Mouse (Mus musculus) heart, embryonic 15.5 days (tissue): ENCODE data around the gene Pcbp2. TPM values are rescaled to one million over a fixed set of nuclear protein-coding genes. Genes with fewer than 3 reads are reported as not detected.

Experiments
- ATAC-seq: fragments of 200-750 bp; cut with Nextera tagmentation; replicated peaks from 2 replicates; pipeline ENCODE4 v1.8.0; 2017; ENCODE audit warnings: low read depth, moderate TSS enrichment; ENCODE audit not compliant: insufficient number of reproducible peaks, insufficient read depth, low FRiP score
- H3K27ac ChIP-seq: fragments of 300-500 bp; sonication (generic); 2 replicates; pipeline ENCODE4 v1.5.1; 2015; ENCODE audit warnings: mild to moderate bottlenecking, inconsistent platforms
- H3K27me3 ChIP-seq: fragments of 300-500 bp; sonication (generic); 2 replicates; pipeline ENCODE4 v1.6.1; 2015; ENCODE audit warnings: inconsistent platforms
- H3K36me3 ChIP-seq: fragments of 300-500 bp; sonication (generic); 2 replicates; pipeline ENCODE4 v1.6.1; 2015; ENCODE audit warnings: mild to moderate bottlenecking, inconsistent platforms
- H3K4me1 ChIP-seq: fragments of 300-500 bp; sonication (generic); replicated peaks from 2 replicates; pipeline ENCODE4 v1.6.1; 2015; ENCODE audit warnings: inconsistent platforms
- H3K4me2 ChIP-seq: fragments of 300-500 bp; sonication (generic); 2 replicates; pipeline ENCODE4 v1.6.1; 2015; ENCODE audit warnings: inconsistent platforms, mild to moderate bottlenecking, moderate library complexity
- H3K4me3 ChIP-seq: fragments of 300-500 bp; sonication (generic); 2 replicates; pipeline ENCODE4 v1.5.1; 2015; ENCODE audit warnings: mild to moderate bottlenecking, inconsistent platforms
- H3K9ac ChIP-seq: fragments of 300-500 bp; sonication (generic); 2 replicates; pipeline ENCODE4 v1.6.1; 2015; ENCODE audit warnings: mild to moderate bottlenecking, inconsistent platforms
- H3K9me3 ChIP-seq: fragments of 300-500 bp; sonication (generic); replicated peaks from 2 replicates; pipeline ENCODE4 v1.6.1; 2016; ENCODE audit warnings: inconsistent platforms
- WGBS: fragments of 180-500 bp; shearing (Covaris S2); methylation state at CpG from one replicate; pipeline ENCODE4 v1.1.7; 2015; ENCODE audit warnings: mixed read lengths; 5-methylcytosine and 5-hydroxymethylcytosine counted together
- polyA plus RNA-seq: library from polyadenylated mRNA; unstranded; fragments of >200 nt; fragmentation: Nextera tagmentation; extraction: Ambion mirVana; gene quantifications from 2 replicates; pipeline ENCODE4 v1.2.1, GENCODE M21; 2015

Pcbp2 gene
- polyA plus RNA-seq, 1 experiment from 2014 or later = 130 TPM

DNA sequence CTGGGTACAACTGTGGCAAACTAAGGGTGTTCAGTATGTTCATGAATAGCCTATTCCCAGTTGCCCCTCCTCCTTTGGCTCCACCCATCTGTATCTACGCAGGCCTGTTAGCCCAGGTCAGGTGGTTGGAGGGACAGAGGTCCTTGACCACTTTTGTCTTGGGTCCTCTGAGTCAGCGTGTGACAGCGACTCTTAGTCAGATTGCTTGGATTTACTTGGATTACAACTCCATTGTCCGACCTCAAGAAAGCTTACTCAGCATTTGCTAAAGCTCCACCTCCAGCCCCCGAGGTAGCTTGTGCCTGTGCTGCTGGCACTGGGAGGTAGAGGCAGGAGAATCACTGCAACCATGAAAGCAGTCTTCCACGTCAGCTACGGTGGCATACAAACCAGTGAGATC lies 19.4 kb upstream of the Pcbp2 start:
- no peak for ATAC-seq
- Histone ChIP-seq H3K9ac (no peak overlapping the region), H3K9me3 (no peaks in the 10 kb centered on the region), H3K36me3 (no peaks in the 10 kb centered on the region), H3K4me2 (no peak overlapping the region), H3K4me3 (no peak overlapping the region), H3K27ac (no peak overlapping the region), H3K27me3 (no peaks in the 10 kb centered on the region), H3K4me1 (peaks cover 8% of the 10 kb centered on the region; the same call in 1 of the 2 replicates)
- WGBS = 35% methylated on average over 7 of the region's 7 CpGs

DNA sequence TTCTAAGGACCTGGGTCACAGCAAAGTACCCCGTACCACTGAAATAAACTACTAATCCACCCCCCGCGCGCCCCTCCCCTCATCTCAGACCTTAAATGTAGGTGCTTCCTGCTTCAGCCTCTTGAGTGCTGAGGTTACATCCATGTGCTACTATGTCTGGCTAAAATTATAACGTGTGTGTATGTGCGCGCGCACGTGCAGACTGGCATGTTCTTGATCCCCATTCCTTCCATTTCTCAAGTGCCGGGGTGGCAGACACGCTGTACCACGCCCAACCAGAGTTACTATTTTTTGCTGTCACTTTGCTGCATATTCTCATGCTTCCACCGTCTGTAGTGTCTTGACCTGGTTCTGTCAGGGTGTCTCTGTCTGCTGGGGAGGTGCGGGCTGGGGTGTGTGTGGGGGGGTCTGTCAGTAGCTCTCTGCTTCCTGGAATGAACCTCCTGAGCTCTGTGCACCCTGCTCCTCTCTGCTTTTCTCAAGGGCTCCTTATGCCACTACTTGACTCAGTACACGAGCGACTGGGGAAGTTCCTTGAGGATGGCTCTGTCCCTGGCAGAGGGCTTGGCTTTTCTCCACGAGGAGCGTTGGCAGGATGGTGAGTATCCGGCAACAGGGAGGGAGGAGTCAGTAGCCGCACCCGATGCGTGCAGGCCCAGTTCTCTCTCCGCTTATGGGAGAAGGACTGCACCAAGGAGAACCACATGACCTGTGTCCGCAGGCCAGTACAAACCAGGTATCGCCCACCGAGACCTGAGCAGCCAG lies 18.5 kb upstream of the Pcbp2 start:
- no peak overlapping the region for H3K9ac ChIP-seq
- H3K27ac ChIP-seq = no peak overlapping the region; the same call in 1 of the 2 replicates
- H3K4me1 ChIP-seq = 0 out of 2 replicates have a peak, but pooled peaks cover 4% of the 10 kb centered on the region
- no peaks in the 10 kb centered on the region for H3K9me3 ChIP-seq
- H3K4me3 ChIP-seq = no peak overlapping the region
- H3K36me3 ChIP-seq = no peaks in the 10 kb centered on the region
- no peaks in the 10 kb centered on the region for H3K27me3 ChIP-seq
- no peak overlapping the region for H3K4me2 ChIP-seq
- no peak for ATAC-seq
- WGBS = 70% methylated on average over 26 of the region's 26 CpGs

DNA sequence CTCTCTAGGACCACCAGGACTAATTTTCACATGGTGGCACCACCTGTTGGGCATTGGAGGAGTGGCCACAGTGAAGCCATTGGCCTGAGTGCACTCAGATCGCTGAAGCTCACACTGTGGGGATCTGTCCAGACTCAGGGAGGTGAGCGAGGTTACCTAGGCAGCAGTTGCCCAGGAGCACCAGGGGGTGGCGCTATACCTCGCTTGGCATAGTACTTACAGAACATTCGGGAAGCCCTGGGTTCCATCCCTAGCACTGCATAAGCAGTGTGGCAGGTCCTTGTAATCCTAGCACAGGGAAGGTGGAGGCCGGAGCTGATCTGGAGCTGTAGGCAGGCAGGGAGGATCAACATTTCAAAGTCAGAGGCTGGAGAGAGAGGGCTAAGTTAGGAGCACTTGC lies 14.3 kb upstream of the Pcbp2 start:
- no peak for ATAC-seq

DNA sequence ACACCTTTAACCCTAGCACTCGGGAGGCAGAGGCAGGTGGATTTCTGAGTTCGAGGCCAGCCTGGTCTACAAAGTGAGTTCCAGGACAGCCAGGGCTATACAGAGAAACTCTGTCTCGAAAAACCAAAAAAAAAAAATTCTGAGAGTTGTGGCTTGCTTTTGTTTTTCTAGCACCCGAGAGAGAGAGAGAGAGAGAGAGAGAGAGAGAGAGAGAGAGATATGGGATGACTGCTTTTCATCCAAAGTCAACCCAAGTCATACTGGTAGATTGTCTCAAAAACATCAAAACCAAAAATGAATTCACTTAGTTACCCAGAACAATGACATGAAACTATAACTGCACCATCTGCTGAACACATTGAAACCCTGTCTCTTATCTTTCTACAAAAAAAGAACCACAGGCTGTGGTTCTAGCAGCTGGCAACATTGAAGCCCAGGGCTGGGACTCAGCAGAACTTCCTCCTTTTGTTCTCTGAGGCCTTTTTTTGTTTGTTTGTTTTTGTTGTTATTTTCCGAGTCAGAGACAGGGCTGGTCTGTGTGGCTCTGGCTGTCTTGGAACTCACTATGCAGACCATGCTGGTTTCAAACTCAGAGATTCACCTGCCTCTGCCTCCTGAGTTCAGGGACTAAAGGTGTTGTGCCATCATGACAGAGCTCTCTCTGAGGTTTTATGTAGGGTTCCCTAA lies 12.1 kb upstream of the Pcbp2 start:
- H3K27ac ChIP-seq = peak overlapping the region; percentile 47
- peaks cover 6% of the 10 kb centered on the region for H3K36me3 ChIP-seq
- peak overlapping the region; percentile 69 for H3K4me2 ChIP-seq
- no peaks in the 10 kb centered on the region for H3K9me3 ChIP-seq
- H3K4me3 ChIP-seq = peak overlapping the region; percentile 58
- peaks cover 22% of the 10 kb centered on the region for H3K4me1 ChIP-seq
- no peaks in the 10 kb centered on the region for H3K27me3 ChIP-seq
- no peak for ATAC-seq
- no peak overlapping the region for H3K9ac ChIP-seq
- 57% methylated on average over 5 of the region's 5 CpGs for WGBS

More for the DNA sequence above, 14.3 kb upstream of the Pcbp2 start:
- H3K36me3 ChIP-seq = no peaks in the 10 kb centered on the region
- no peak overlapping the region for H3K9ac ChIP-seq
- H3K4me3 ChIP-seq = no peak overlapping the region
- no peaks in the 10 kb centered on the region for H3K9me3 ChIP-seq
- H3K4me2 ChIP-seq = no peak overlapping the region
- H3K27ac ChIP-seq = no peak overlapping the region
- peaks cover 21% of the 10 kb centered on the region for H3K4me1 ChIP-seq
- no peaks in the 10 kb centered on the region for H3K27me3 ChIP-seq
- WGBS = 37% methylated on average over 6 of the region's 6 CpGs

DNA sequence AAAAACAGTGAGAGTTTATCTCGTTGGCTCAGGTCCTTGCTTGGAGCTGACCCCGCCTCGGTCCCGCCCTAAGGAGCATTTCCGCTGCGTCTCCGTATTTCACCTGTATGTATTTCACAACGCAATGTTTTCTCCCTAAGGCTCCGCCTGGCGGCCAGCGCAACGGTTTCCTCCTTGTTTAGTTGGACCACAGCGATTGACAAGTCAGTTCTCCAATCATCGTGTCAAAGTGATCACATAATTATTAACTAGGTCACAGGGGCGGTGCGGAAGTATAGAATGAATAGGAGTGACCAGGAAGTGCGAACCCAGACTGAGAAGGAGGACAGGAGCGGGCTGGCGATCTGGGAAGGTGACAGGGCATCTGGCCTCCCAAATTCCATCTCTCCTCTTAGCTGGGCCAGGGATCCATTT lies 11.4 kb upstream of the Pcbp2 start, which contains the start of gene Prr13:
Prr13 (plus strand) TSS at position 125 of the 414 bp plus-strand sequence.
- no peaks in the 10 kb centered on the region for H3K27me3 ChIP-seq
- peak within 1 kb of the TSS; percentile 58 for H3K9ac ChIP-seq
- H3K27ac ChIP-seq = peak within 1 kb of the TSS; percentile 47
- ATAC-seq = peak; percentile 81
- H3K4me3 ChIP-seq = peak within 1 kb of the TSS; percentile 58
- H3K36me3 ChIP-seq = peaks cover 6% of the 10 kb centered on the region
- under 1% methylated on average over 19 of the region's 19 CpGs for WGBS
- no peaks in the 10 kb centered on the region for H3K9me3 ChIP-seq
- peak within 1 kb of the TSS; percentile 69 for H3K4me2 ChIP-seq
- peaks cover 22% of the 10 kb centered on the region for H3K4me1 ChIP-seq

DNA sequence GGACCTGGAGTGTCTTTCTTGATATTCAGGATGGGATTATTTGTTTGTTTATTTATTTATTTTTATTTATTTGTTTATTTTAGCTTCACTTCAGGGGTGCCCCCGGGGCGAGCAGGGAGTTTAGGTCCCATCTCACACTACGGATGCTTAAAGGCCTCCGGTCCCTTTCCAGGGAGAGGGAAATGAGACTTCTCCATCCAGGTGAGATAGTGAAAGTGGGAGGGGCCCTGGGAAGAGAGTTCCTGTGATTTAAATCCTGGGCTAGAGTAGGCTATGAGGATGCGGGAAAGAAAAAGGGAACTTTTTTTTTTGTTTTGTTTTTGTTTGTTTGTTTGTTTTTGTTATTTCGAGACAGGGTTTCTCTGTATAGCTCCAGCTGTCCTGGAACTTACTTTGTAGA lies 11.0 kb upstream of the Pcbp2 start:
- no peak; the same call in 1 of the 2 replicates for ATAC-seq
- Histone ChIP-seq H3K4me1 (peaks cover 22% of the 10 kb centered on the region), H3K9ac (peak overlapping the region; percentile 58), H3K27me3 (no peaks in the 10 kb centered on the region), H3K36me3 (peaks cover 6% of the 10 kb centered on the region), H3K27ac (peak overlapping the region; percentile 35; the same call in 1 of the 2 replicates), H3K9me3 (no peaks in the 10 kb centered on the region), H3K4me3 (peak overlapping the region; percentile 58), H3K4me2 (peak overlapping the region; percentile 69)
- 28% methylated on average over 6 of the region's 6 CpGs for WGBS

DNA sequence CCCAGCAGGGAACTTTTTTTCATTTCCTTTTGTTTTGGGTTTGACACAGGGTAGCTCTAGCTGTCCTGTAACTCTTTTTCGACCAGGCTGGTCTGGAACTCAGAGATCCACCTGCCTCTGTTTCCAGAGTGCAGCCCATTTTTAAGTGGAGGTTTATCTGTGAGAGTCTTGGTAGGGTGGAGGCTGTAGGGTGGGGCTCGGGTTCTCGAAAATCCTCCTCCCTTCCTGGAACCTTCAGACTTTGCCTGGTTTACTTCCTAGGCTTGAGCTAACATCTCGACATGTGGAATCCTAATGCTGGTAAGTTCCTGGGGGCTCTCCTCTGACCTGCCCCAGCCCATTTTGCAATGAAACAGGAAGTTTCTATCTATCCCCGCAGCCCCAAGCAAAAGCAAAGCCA lies 10.5 kb upstream of the Pcbp2 start:
- H3K9me3 ChIP-seq = no peaks in the 10 kb centered on the region
- no peaks in the 10 kb centered on the region for H3K27me3 ChIP-seq
- peak overlapping the region; percentile 69 for H3K4me2 ChIP-seq
- H3K4me3 ChIP-seq = peak overlapping the region; percentile 58
- WGBS = 46% methylated on average over 5 of the region's 5 CpGs
- H3K27ac ChIP-seq = peak overlapping the region; percentile 20; the same call in 1 of the 2 replicates
- H3K4me1 ChIP-seq = peaks cover 22% of the 10 kb centered on the region
- ATAC-seq = no peak
- H3K36me3 ChIP-seq = peaks cover 6% of the 10 kb centered on the region
- peak overlapping the region; percentile 58 for H3K9ac ChIP-seq

DNA sequence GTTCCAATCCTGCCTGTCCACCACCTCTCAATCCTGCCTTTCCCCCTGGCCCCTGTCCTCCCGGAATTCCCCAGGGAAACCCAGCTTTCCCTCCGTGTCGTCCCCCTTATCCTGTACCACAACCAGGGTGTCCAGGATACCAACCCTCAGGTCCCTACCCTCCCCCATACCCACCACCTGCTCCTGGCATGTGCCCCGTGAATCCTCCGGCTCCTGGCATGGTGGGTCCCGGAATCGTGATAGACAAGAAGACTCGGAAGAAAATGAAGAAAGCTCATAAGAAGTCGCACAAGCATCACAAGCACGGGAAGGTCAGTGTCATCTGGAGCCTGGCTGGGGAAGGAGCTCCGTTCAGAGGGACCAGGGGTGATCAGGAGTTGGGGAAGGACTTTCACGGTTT lies 9.9 kb upstream of the Pcbp2 start:
- Histone ChIP-seq H3K27me3 (no peaks in the 10 kb centered on the region), H3K9ac (no peak overlapping the region), H3K9me3 (no peaks in the 10 kb centered on the region), H3K4me3 (peak overlapping the region; percentile 58), H3K4me1 (peaks cover 22% of the 10 kb centered on the region), H3K4me2 (peak overlapping the region; percentile 69), H3K27ac (0 out of 2 replicates have a peak overlapping the region, but pooled peaks have one; percentile 20), H3K36me3 (peaks cover 6% of the 10 kb centered on the region)
- no peak for ATAC-seq
- 71% methylated on average over 12 of the region's 12 CpGs for WGBS

DNA sequence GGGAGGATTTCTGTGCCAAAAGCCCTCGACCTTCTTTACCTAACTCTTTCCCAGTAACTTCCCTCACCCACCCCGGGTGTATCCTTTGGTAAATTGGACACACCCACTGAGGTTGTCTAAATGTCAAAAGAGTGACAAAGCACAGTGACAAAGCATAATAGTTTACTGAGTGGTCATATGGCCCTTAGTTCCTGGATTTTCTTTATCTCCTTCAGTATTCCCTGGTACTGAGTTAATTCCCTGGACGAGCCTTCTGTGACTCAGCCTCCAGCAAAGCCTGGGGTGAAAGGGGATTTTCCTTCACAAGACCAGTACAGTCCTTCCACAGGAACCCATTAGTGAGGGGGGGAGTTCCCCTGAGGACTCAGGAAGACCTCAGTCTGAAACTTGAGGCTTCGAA lies 9.4 kb upstream of the Pcbp2 start:
- Histone ChIP-seq H3K36me3 (peaks cover 6% of the 10 kb centered on the region), H3K4me1 (peaks cover 22% of the 10 kb centered on the region), H3K4me2 (peak overlapping the region; percentile 69), H3K27me3 (no peaks in the 10 kb centered on the region), H3K4me3 (no peak overlapping the region), H3K9ac (no peak overlapping the region), H3K9me3 (no peaks in the 10 kb centered on the region), H3K27ac (no peak overlapping the region)
- 52% methylated on average over 4 of the region's 4 CpGs for WGBS
- no peak for ATAC-seq

DNA sequence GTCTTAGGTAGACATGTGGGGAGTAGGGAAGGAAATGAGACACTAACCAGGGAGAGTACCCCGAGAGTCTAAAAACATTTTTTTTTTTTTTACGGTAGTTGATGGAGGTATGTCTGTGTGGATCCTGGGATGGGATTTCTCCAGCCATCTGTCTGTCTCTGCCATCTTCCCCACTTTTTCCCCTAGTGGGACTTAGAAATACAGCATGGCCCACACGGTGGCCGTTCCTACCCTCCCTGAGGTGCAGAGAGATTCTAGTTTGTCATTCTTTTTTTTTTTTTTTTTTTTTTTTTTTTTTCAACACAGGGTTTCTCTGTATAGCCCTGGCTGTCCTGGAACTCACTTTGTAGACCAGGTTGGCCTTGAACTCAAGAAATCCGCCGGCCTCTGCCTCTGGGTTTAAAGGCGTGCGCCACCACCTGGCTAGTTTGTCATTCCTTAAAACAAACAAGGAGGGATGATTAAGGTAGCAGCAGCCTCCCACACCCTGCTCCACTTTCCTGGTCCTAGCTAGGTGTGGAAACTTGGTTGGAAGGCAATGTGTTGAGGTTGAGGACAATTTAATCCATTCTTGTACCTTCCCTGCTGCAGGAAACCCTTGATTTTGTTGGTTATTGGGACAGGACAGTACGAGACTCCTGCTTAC lies 8.8 kb upstream of the Pcbp2 start:
- Histone ChIP-seq H3K9ac (no peak overlapping the region), H3K27ac (no peak overlapping the region), H3K4me1 (peaks cover 22% of the 10 kb centered on the region), H3K4me2 (peak overlapping the region; percentile 69; the same call in 1 of the 2 replicates), H3K27me3 (no peaks in the 10 kb centered on the region), H3K4me3 (no peak overlapping the region), H3K36me3 (peaks cover 6% of the 10 kb centered on the region), H3K9me3 (no peaks in the 10 kb centered on the region)
- 81% methylated on average over 9 of the region's 9 CpGs for WGBS
- ATAC-seq = no peak

DNA sequence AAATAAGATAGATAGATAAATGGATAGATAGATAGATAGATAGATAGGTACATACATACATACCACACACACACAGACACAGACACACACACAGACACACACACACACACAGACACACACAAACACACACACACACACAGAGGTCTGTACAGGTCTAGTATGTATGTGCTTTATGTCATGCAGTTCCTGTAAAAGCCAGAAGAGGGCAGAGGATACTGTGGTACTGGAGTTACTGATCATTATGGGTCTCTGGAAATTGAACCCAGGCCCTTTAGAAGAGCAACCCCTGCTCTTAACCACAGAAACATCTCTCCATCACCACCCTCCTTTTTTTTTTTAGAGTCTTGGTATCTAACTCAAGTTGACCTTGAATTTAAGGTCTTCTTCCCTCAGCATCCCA lies 6.7 kb upstream of the Pcbp2 start:
- H3K4me3 ChIP-seq = no peak overlapping the region
- H3K36me3 ChIP-seq = peaks cover 6% of the 10 kb centered on the region
- H3K27me3 ChIP-seq = no peaks in the 10 kb centered on the region
- H3K4me1 ChIP-seq = peaks cover 22% of the 10 kb centered on the region
- no peak for ATAC-seq
- no peaks in the 10 kb centered on the region for H3K9me3 ChIP-seq
- H3K27ac ChIP-seq = no peak overlapping the region
- no peak overlapping the region for H3K9ac ChIP-seq
- no peak overlapping the region for H3K4me2 ChIP-seq
